Mouse (Mus musculus): ENCODE results near the gene Mnd1. TPM values are rescaled to one million over a fixed set of nuclear protein-coding genes. Genes with fewer than 3 reads are reported as not detected.

The Mnd1 gene
- total RNA-seq, 2 experiments from 2014 or later: 1.4 to 2.2 TPM

GRCm38 (mm10) chr3:84060128-84060527 is 95.5 kb downstream of the Mnd1 start:
- DNase-seq (ENCODE audit: extremely low spot score in 1 of 2, low spot score in 1 of 2): no peak

DNA sequence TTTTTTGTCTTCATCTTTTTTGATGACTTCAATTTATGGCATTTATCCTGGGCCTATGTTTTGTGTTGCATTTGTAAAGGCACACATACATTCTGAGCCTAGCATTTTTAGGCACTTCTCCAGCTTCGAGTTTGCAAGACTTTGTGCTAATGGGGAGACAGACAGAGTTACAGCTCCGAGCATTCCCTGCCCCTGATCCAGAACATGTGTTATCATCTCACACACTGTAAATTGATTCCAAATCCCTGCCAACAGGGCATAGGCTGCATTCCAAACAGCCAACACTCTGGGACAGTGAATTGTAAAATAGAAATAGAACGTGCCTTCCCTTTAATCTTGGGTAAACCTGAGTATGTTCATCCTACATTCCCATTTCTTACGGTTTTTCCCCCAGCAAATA is 95.9 kb downstream of the Mnd1 start:
- no peak for DNase-seq (ENCODE audit: extremely low spot score in 1 of 2, low spot score in 1 of 2)

DNA sequence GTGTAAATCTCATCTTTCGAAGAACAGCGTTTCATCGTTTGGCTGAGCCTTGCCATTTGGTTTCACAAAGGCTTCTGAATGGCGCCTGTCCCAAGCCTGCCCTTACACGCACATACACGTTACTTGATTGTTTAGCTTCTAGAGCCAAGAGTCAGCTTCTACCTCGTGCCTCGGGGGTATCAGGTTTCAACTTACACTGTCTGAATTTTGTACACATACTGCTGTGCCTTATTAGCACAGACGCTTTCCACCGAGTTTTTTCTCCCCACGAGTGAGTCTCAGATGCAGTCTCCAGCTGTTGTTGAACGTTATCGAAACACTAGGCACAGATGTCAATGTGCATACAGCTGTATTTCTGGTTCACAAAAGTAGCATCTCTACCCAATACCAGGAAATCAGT is 96.3 kb downstream of the Mnd1 start:
- no peak for DNase-seq (ENCODE audit: extremely low spot score in 1 of 2, low spot score in 1 of 2)

DNA sequence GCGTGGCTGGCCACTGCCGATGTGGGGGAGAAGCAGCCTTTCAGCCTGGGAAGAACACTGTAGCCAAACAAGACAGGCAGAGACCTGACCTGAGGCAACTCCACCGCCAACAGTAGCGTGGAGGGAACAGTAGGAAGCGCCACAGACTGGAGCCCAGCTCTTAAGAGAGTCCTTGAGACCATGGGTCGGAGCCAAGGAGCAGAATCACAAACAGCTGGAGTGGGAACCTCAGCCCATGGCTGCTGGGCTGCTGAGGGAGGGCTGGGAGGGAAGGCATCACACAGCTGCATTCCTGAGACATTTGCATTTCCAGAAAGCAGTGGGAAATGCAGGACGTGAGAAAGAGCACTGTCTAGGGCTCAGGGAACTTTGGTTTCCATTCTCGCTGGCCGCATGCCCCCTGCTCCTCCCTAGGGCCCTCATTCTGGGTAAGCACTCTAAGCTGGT is 106.8 kb downstream of the Mnd1 start:
- DNase-seq (ENCODE audit: extremely low spot score in 1 of 2, low spot score in 1 of 2): no peak

GRCm38 (mm10) chr3:84046206-84046605 is 109.4 kb downstream of the Mnd1 start:
- DNase-seq (ENCODE audit: extremely low spot score in 1 of 2, low spot score in 1 of 2): no peak

- no peak for DNase-seq (ENCODE audit: extremely low spot score in 1 of 2, low spot score in 1 of 2)
These were observed 113.8 kb downstream of the Mnd1 start for GRCm38 (mm10) chr3:84041739-84042138.

DNA sequence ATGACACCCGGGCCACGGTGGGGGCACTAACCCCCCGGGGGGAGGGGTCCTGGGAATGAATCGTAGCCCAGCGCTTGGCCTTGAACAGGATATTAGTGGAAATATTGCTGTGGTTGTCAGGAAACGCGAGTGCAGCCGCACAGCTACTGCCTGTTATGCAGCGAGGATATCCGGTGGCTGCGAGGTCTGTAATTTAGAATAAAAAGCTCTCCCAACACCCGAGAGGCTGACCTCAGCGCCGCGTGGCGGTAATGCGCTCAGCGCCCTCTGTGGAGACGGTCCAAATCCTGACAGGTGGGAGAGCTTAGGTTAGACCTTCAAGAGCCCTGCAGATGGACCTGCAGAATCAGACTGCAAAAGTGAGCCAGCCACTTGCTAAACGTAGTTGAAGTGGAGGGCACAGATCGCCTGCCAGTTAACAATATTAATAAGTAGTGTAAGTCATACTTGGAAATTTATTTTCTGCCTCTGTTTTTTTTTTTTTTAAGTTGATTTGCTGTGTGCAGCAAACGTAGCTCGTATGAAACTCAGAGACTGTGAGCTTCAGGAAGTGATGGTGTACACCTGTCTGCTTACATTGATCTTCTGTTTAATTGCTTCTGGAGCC is 115.0 kb downstream of the Mnd1 start:
- no peak for DNase-seq (ENCODE audit: extremely low spot score in 1 of 2, low spot score in 1 of 2)

DNA sequence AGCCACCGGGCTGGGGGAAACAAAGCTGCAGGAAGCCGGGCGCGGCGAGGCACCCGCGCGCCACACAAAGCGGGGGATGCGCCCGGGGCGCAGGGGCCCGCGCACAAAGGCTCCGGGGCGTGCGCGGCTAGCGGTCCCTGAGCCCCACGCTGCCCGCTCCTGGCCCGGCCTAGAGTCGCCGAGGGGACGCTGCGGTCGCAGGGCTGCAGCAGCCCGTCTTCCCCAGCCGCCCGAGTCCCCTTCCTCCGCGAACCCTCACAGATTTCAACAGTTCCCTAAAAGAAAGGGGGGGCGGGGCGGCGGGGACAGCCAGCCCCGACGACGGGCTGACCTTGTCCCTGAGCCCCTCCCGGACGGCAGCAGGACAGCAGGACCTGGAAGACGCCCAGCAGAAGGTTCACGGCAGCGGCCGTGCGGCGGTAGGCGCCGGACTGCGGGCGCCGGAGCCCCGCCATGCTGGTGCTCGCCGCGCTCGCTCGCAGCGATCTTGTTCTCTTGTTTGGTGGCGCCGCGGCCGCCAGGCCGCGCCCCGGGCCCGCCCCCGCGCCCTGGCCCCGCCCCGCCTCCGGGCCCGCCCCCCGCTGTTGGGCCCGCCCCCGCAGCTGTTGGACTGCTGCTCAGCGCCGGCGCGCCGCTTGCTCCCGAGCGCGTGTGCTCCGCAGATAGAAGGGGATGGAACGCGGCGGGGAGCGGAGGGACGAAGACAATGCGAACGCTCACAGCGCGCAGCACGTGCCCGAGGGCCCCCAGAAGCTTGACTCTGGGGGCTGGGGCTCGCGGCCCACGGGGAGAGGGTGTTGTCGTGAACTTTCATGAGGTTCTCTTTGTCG is 115.7 kb downstream of the Mnd1 start, which contains the start of gene Tmem131l:
Tmem131l (minus strand) TSS at position 530 of the 830 bp plus-strand sequence.
- peak; percentile 67 to 68 for DNase-seq (ENCODE audit: extremely low spot score in 1 of 2, low spot score in 1 of 2)

- peak in 1 of 2 experiments; percentile 24 for DNase-seq (ENCODE audit: extremely low spot score in 1 of 2, low spot score in 1 of 2)
These were observed 116.5 kb downstream of the Mnd1 start for GRCm38 (mm10) chr3:84038981-84039645.

- DNase-seq (ENCODE audit: extremely low spot score in 1 of 2, low spot score in 1 of 2): no peak
These were observed 117.5 kb downstream of the Mnd1 start for GRCm38 (mm10) chr3:84038126-84038525.

Other genes with a start within 250 kb of the Mnd1 start
- 10 to 100 TPM; 28.7 to 33.8 TPM for gene Tmem131l, start 115.6 kb downstream of the Mnd1 start, total RNA-seq (2021)
- gene Gm6525, start 18.3 kb upstream of the Mnd1 start, total RNA-seq (2021): not detected
- gene Trim2, start 151.1 kb upstream of the Mnd1 start, total RNA-seq (2021): 100 to 1,000 TPM; 403 to 407 TPM

All from layer of hippocampus, postnatal 25 days (tissue).